Comparison of ENCODE assay signal across 14 mouse cellular contexts in genomic region chr14:77511137-77511870, GRCm38 (mm10).
"Had no signal": no experiment of that assay in that cellular context is flagged by ENCODE, and none has a peak within 500 bp of the region (broad histone marks: within the 10 kb centered on the region; RNA-seq: fewer than 3 reads in every experiment).

No protein-coding gene starts in this region.

- H3K4me3 ChIP-seq: limb, embryonic 12.5 days; liver, embryonic 13.5 days; lung, embryonic 15.5 days had no signal

- H3K4me2 ChIP-seq: limb, embryonic 12.5 days; liver, embryonic 13.5 days; lung, embryonic 15.5 days had no signal

- ATAC-seq: liver, postnatal 0 days had no signal

- H3K36me3 ChIP-seq: limb, embryonic 12.5 days; liver, embryonic 13.5 days; lung, embryonic 15.5 days had no signal

- DNase-seq: kidney, adult 9 months; kidney, postnatal 36 days; layer of hippocampus, adult 9-11 months; layer of hippocampus, postnatal 36 days; liver; liver, embryonic 13.5 days; liver, postnatal 0 days; lung, postnatal 14 days; midbrain, embryonic 14.5 days; right cerebral cortex, adult 18-20 months; right cerebral cortex, postnatal 25 days had no signal

- H3K27ac ChIP-seq: kidney, postnatal 0 days; limb, embryonic 12.5 days; liver, embryonic 13.5 days; lung, embryonic 15.5 days had no signal

- H3K4me1 ChIP-seq: limb, embryonic 12.5 days; liver, embryonic 13.5 days; lung, embryonic 15.5 days had no signal

- H3K9ac ChIP-seq: limb, embryonic 12.5 days; liver, embryonic 13.5 days; liver, postnatal 0 days; lung, embryonic 15.5 days had no signal

- H3K27me3 ChIP-seq: limb, embryonic 12.5 days; liver, embryonic 13.5 days; lung, embryonic 15.5 days had no signal

- H3K9me3 ChIP-seq: limb, embryonic 12.5 days; liver, embryonic 13.5 days; lung, embryonic 15.5 days had no signal
